Mouse (Mus musculus) heart, postnatal 0 days (tissue): ENCODE measurements around the gene Atrnl1. TPM values are rescaled to one million over a fixed set of nuclear protein-coding genes. Genes with fewer than 3 reads are reported as not detected.

ENCODE experiments used
- ATAC-seq: fragments of 200-750 bp; cut with Nextera tagmentation; 2 replicates; pipeline ENCODE4 v1.8.0; 2017; ENCODE audit warnings: low read depth, moderate number of reproducible peaks, moderate library complexity; ENCODE audit not compliant: insufficient read depth
- DNase-seq: peaks from one replicate; pipeline ENCODE4 v3.0.0-alpha.2; 2016; ENCODE audit warnings: low spot score
- H3K27ac ChIP-seq: fragments of 300-500 bp; sonication (generic); 2 replicates; pipeline ENCODE4 v1.5.1; 2014; ENCODE audit warnings: low read depth, mild to moderate bottlenecking
- H3K27me3 ChIP-seq: fragments of 300-500 bp; sonication (generic); 2 replicates; pipeline ENCODE4 v1.6.1; 2014; ENCODE audit warnings: low read length, mixed read lengths; ENCODE audit not compliant: control insufficient read depth, insufficient read depth
- H3K36me3 ChIP-seq: fragments of 300-500 bp; sonication (generic); replicated peaks from 2 replicates; pipeline ENCODE4 v1.6.1; 2014; ENCODE audit warnings: low read length, mixed read lengths; ENCODE audit not compliant: control insufficient read depth, insufficient read depth
- H3K4me1 ChIP-seq: fragments of 300-500 bp; sonication (generic); 2 replicates; pipeline ENCODE4 v1.6.1; 2014; ENCODE audit warnings: antibody characterized with exemption; ENCODE audit not compliant: control insufficient read depth, insufficient read depth
- H3K4me2 ChIP-seq: fragments of 300-500 bp; sonication (generic); 2 replicates; pipeline ENCODE4 v1.6.1; 2014; ENCODE audit warnings: low read depth, mild to moderate bottlenecking, low read length, moderate library complexity
- H3K4me3 ChIP-seq: fragments of 300-500 bp; sonication (generic); 2 replicates; pipeline ENCODE4 v1.5.1; 2014; ENCODE audit warnings: low read depth, low read length
- H3K9ac ChIP-seq: fragments of 300-500 bp; sonication (generic); replicated peaks from 2 replicates; pipeline ENCODE4 v1.6.1; 2014; ENCODE audit warnings: low read depth, low read length, mixed read lengths
- H3K9me3 ChIP-seq: fragments of 300-500 bp; sonication (generic); replicated peaks from 2 replicates; pipeline ENCODE4 v1.6.1; 2016; ENCODE audit warnings: low read length; ENCODE audit not compliant: control insufficient read depth
- CTCF ChIP-seq: IDR thresholded peaks from 2 replicates; pipeline ENCODE4 v1.5.1; 2016; ENCODE audit warnings: antibody characterized with exemption, control low read depth, low read depth
- EP300 ChIP-seq: IDR thresholded peaks from 2 replicates; pipeline ENCODE4 v1.6.1; 2016; ENCODE audit warnings: antibody characterized with exemption, low read depth
- WGBS: fragments of 180-500 bp; shearing (Covaris S2); extraction: QIAGEN DNeasy Blood & Tissue Kit; methylation state at CpG from one replicate; pipeline ENCODE4 v1.1.7; 2014; 5-methylcytosine and 5-hydroxymethylcytosine counted together
- polyA plus RNA-seq: library from polyadenylated mRNA; unstranded; fragments of >200 nt; fragmentation: Nextera tagmentation; extraction: Ambion mirVana; gene quantifications from 2 replicates; pipeline ENCODE4 v1.2.1, GENCODE M21; 2015
- total RNA-seq: library from RNA; depleted of rRNA; stranded (reverse); fragments of >200 nt; gene quantifications from 2 replicates; pipeline ENCODE4 v1.2.3, GENCODE M21; 2014; ENCODE audit warnings: low replicate concordance

The Atrnl1 gene
- total and polyA plus RNA-seq, 2 experiments from 2014 or later = 1.7 to 16.9 TPM

DNA sequence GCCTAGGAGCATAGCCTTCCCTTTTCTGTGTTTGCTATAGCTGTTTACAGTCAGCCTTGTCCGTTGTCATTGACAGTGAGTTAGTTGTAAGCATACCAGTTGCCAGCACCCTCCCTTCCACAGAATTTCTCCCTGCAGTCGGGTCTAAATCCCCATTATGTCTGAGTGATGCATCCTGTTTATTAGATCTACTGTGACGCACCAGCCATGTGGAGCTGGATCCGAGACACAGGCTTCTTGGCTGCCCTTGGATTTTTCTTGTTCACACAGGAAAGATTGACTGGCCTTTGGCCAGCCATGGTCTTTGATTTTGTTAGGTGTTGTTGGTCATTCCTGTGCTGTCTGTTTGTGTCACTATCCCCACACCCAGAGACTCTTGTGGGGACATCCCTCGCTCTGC, 102.3 kb downstream of the Atrnl1 start:
- ATAC-seq = no peak
- DNase-seq = no peak

DNA sequence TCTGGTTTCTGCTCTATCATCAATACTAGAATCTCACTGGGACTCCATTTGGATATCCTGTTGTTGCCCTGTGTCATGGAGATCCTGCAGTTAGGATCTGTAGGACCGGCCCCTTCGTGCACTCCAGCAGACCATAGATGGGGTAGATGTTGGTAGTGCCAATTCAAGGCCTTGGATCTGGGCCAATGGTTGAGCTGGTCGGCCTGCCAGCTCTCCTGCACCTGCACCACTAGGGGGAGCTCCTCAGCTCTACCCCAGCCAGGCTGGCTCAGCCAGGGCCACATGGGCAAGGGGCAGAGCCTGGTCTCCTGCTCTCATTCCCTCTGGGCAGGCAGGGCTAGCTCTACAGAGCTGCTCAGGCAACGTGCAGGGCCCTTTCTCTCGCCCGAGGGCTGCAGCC, 114.1 kb downstream of the Atrnl1 start:
- DNase-seq = no peak
- 79% methylated on average over 6 of the region's 6 CpGs for WGBS
- no peaks in the 10 kb centered on the region for H3K36me3 ChIP-seq
- H3K27me3 ChIP-seq = no peaks in the 10 kb centered on the region
- no peak overlapping the region for H3K9ac ChIP-seq
- H3K27ac ChIP-seq = no peak overlapping the region
- TF ChIP-seq EP300 (no peak), CTCF (peak; percentile 49)
- H3K9me3 ChIP-seq = no peaks in the 10 kb centered on the region
- H3K4me2 ChIP-seq = no peak overlapping the region
- no peaks in the 10 kb centered on the region for H3K4me1 ChIP-seq
- ATAC-seq = no peak
- H3K4me3 ChIP-seq = no peak overlapping the region

More for the DNA sequence above, 102.3 kb downstream of the Atrnl1 start:
- WGBS = 61% methylated on average over 5 of the region's 5 CpGs
- Histone ChIP-seq H3K9ac (no peak overlapping the region), H3K36me3 (peaks cover 25% of the 10 kb centered on the region), H3K9me3 (no peaks in the 10 kb centered on the region), H3K27me3 (no peaks in the 10 kb centered on the region), H3K4me2 (no peak overlapping the region), H3K4me3 (no peak overlapping the region), H3K27ac (no peak overlapping the region), H3K4me1 (no peaks in the 10 kb centered on the region)
- TF ChIP-seq CTCF (no peak), EP300 (no peak)

DNA sequence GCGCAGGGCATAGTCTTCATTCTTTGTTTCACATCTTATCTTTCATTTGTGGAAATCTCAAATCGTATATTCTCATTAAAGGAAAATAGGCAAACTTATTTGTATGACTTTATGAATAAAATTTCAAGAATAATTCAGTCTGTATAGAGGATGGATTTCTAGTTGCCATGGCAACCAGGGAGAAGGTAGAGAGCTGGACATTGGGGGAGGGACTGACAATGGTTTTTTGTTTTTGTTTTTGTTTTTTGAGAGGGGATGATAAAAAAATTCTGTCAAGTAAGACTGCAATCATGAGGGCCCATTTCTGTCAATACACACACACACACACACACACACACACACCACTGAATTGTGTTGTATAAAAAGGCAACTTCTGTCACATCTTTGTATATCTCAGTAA, 114.5 kb downstream of the Atrnl1 start:
- no peak for TF ChIP-seq EP300
- no peak for TF ChIP-seq CTCF
- no peak for ATAC-seq
- Histone ChIP-seq H3K9me3 (no peaks in the 10 kb centered on the region), H3K4me1 (no peaks in the 10 kb centered on the region), H3K27ac (no peak overlapping the region), H3K4me2 (no peak overlapping the region), H3K36me3 (no peaks in the 10 kb centered on the region), H3K9ac (no peak overlapping the region), H3K4me3 (no peak overlapping the region), H3K27me3 (no peaks in the 10 kb centered on the region)
- WGBS = 93% methylated on average over 2 of the region's 2 CpGs
- DNase-seq = no peak

DNA sequence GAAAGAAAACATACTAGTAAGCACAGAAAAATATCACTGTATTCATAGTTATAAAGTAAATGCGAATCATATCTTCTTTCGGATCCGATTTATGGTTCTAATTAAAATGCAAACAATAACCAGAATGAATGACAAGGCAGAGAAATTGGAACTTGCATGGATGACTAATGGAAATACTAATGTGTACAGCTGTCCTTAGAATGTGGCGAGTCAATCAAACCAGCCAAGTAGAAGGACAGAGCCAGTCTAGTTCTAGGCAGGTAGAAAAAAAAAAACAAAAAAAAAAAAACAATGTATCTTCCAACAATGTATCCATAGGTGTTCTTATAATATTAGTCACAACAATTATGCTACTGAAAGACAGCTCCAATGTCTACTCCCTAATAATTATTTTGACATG, 116.2 kb downstream of the Atrnl1 start:
- DNase-seq (no peak), ATAC-seq (no peak)
- Histone ChIP-seq H3K4me1 (no peaks in the 10 kb centered on the region), H3K27me3 (no peaks in the 10 kb centered on the region), H3K27ac (no peak overlapping the region), H3K36me3 (no peaks in the 10 kb centered on the region), H3K9ac (no peak overlapping the region), H3K4me3 (no peak overlapping the region), H3K9me3 (no peaks in the 10 kb centered on the region), H3K4me2 (no peak overlapping the region)
- TF ChIP-seq EP300 (no peak), CTCF (no peak)
- 94% methylated on average over 4 of the region's 4 CpGs for WGBS

DNA sequence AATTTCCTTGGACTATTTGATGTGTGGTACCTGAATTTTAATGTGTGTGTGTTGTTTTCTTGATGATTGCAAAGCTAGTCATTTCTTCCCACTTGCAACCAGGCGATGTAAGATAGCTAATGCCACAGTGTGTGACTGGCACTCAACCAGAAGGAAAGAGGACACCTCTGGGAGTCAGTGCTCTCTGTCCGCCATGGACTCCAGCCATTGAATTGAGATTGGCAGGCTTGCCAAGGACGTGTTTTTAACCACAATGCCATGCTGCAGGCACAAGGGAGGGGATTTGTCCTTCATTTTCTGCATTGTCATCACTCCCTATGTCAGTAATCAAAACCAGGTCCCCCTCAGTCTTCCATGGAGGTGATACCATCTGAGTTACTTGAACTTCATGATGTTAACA, 126.6 kb downstream of the Atrnl1 start:
- no peaks in the 10 kb centered on the region for H3K4me1 ChIP-seq
- no peak overlapping the region for H3K9ac ChIP-seq
- DNase-seq (no peak), ATAC-seq (no peak)
- peaks cover 10% of the 10 kb centered on the region; the same call in 1 of the 2 replicates for H3K36me3 ChIP-seq
- no peak overlapping the region for H3K27ac ChIP-seq
- H3K9me3 ChIP-seq = no peaks in the 10 kb centered on the region
- H3K4me3 ChIP-seq = no peak overlapping the region
- H3K27me3 ChIP-seq = no peaks in the 10 kb centered on the region
- TF ChIP-seq CTCF (no peak), EP300 (no peak)
- WGBS = 81% methylated on average over 3 of the region's 3 CpGs
- no peak overlapping the region for H3K4me2 ChIP-seq

GRCm38 (mm10) chr19:57745579-57745978, 134.7 kb downstream of the Atrnl1 start:
- no peak for DNase-seq
- H3K4me2 ChIP-seq = no peak overlapping the region
- no peak overlapping the region for H3K27ac ChIP-seq
- H3K9ac ChIP-seq = no peak overlapping the region
- H3K4me3 ChIP-seq = no peak overlapping the region
- 51% methylated on average over 9 of the region's 9 CpGs for WGBS
- no peaks in the 10 kb centered on the region for H3K4me1 ChIP-seq
- no peak for ATAC-seq
- no peaks in the 10 kb centered on the region for H3K9me3 ChIP-seq
- no peaks in the 10 kb centered on the region for H3K27me3 ChIP-seq
- TF ChIP-seq EP300 = no peak
- peak; percentile 64 for TF ChIP-seq CTCF
- H3K36me3 ChIP-seq = no peaks in the 10 kb centered on the region
